Mouse (Mus musculus): ENCODE results near the gene Cd46. TPM values are rescaled to one million over a fixed set of nuclear protein-coding genes. Genes with fewer than 3 reads are reported as not detected.
A peak's percentile ranks its signal among the peaks of the same experiment; 100 is the strongest.

Cd46 gene
- 2.3 and 3.7 TPM in 2 replicates for total RNA-seq (2015)
- total RNA-seq (2017), result 0.70 and 0.98 TPM in 2 replicates

DNA sequence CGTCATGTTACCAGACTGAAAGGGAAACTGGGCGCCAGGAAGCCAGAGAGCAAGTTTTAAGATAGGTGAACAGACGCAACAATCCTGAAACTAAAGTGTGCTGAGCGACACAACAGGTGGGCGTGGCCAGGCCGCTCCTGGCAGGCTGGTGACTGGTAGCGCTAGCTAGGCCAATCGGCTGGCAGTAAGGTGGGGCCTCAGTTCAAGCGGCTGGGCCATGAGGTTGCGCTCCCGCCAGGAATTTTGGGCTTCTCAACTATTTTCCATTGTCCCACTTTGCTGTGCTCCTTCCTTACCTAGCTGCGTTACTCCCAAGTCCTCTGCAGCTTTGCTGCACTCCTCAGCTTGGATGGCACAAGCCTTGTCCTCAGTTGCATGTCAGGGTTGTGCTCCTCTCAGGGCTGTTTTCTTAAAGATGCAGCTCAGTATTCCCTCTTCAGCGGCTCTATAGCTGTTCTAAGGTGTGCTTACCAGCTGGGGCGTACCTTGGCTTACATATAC is at the start of gene Cd46:
TSS of gene Cd46 (minus strand) at position 30 of the 501 bp plus-strand sequence.
- peak; percentile 94 for ATAC-seq (ENCODE audit: poor library complexity, severe bottlenecking)

DNA sequence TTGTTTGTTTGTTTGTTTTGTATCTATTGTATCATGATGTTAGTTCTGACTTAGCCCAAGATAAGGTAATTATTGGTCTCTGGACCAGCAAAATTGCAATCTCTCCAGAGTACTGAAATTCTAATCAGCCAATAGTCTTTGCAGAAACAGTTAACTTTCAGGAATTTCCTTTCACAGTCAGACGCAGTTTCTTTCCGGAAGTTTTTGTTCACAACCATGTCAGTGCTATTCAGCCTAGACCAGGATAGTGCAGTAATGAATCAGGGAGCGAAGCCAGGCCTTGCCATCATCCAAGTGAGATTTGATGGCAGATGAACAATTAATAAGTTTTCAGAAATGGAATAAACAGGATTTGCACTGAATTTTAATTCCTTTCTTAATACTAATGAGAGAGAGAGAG is 40.0 kb upstream of the Cd46 start:
- ATAC-seq (ENCODE audit: poor library complexity, severe bottlenecking), result no peak

- ATAC-seq (ENCODE audit: poor library complexity, severe bottlenecking), result peak; percentile 4
Observed at GRCm38 (mm10) chr1:195131675-195132015, 39.6 kb upstream of the Cd46 start.

DNA sequence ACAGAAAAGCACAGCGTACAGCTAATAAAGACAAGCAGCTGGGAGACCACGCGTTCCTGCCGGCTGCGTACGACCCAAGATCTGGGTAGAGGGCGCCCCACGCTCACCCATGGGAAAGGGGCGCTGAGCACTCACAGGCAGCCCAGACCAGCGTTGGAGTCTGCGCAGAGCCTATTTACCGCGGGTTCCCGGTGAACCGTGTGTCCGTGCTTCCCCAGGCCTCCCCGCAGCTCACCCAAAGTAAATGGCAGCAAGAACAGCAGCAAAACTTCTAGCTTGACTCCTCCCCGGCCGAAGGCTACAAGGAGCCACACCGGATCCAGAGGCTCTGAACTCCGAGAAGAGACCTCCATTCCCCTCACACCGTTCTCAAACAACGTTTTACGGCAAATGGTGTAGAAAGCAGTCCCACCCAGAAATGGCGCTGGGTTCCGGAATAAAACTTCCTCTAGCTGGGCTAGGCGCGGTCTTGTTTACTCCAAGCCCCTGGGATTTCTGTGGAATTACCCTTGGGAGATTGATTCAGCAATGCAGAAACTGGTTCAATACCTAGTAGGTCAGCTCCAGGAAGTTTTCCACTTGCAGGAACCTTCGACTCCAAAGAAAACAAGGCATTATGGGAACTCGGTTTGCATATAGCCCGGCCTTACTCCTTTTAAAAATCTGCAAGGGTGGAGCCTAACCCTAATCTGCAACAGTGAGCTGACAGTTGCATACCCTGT is 39.1 kb upstream of the Cd46 start, which contains the start of gene Cr1l:
TSS of gene Cr1l (minus strand) at position 634 of the 722 bp plus-strand sequence.
- peak; percentile 87 for ATAC-seq (ENCODE audit: poor library complexity, severe bottlenecking)

DNA sequence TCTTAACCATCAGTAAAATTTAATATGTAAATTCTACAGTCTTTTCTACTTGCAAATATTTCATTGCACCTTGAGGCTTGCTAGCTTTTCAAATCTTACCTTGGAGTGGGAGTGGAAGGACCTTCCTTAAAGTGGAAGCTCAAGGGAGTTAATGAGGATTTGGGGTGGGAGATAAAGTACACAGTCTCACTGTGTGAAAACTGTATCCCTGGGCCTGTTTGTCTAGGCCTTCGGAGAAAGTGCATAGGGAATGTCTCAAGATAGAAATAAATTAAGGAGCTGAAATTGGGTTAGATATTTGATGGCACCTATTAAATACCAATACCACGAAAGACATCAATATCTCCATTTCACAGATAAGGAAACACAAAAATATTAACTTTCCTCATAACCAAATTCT is 38.4 kb upstream of the Cd46 start:
- peak; percentile 0; the same call in 1 of the 2 replicates for ATAC-seq (ENCODE audit: poor library complexity, severe bottlenecking)

DNA sequence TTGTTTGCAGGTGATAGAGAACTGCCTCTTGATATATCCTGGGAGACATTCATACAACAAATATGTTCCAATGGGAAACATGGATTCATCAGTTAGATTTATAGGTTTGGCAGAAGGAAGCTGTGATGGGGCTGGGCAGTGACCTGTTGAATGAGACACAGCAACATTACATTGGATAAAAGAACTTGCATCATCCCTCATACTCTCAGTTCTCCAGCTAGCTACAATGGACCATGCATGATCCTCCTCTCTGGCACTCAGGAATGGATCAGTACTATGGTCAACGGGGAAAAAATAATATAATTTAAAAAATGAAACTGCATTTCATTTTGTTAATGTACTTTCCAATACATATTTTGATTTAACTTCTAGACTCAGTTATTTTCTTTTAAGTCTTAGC is 37.8 kb upstream of the Cd46 start:
- no peak for ATAC-seq (ENCODE audit: poor library complexity, severe bottlenecking)

DNA sequence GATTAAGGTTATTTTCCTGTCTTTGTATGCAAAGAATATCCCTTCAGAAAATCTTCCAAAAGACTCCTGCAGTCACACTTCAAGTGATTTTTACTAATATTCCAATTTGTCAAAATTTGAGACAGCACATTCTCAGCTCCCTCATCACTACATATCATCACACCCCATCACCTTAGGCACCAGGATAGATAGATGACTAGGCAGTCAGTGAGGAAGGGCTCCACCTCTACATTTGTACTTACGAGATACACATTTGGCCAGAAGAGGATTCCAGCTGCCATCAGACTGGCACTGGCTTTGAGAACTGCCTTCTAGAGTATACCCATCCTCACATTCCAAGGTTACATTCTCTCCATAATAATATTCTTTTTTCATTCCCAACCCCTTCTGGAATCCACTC is 22.4 kb upstream of the Cd46 start:
- ATAC-seq (ENCODE audit: poor library complexity, severe bottlenecking), result no peak

DNA sequence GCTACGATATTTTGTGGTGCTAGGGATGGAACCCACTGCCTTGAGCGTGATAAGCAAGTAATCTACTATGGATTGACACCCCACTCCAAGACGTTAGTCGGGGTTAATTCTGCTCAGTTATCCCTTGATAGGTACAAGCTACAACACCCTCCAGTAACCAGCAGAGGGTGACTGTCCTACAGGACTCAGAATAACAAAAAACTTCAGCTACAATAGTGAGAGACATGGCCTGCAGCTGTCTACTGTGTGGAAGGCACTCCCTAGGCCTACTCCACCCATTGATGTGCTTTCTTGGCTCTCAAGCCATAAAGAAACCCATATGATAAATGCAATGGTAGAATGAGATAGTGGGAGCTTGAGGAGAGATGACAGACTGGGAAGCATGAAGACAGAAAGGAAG is 21.6 kb upstream of the Cd46 start:
- peak; percentile 69 for ATAC-seq (ENCODE audit: poor library complexity, severe bottlenecking)

- ATAC-seq (ENCODE audit: poor library complexity, severe bottlenecking), result no peak
Observed at GRCm38 (mm10) chr1:195100693-195101092, 8.6 kb upstream of the Cd46 start.

DNA sequence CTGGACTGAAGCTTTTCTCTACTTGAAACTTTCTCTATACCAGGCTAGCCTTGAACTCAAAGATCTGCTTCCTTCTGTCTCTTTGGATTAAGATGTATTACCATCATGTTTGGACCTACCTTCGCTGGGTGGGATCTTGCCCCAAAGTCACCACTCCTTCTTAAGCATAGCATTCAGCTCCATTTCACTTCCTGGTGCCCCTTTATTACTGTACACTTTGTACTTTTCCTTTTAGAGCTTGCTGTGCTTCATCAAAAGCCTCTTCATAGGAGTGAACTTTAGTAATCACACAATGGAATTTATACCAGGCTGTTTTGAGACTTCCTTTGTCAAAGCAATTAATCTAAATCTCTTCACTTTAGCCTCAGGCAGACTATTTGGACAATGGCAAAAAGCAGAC is 6.0 kb upstream of the Cd46 start:
- no peak for ATAC-seq (ENCODE audit: poor library complexity, severe bottlenecking)

GRCm38 (mm10) chr1:195091699-195092219 is 290 bp downstream of the Cd46 start:
- ATAC-seq (ENCODE audit: poor library complexity, severe bottlenecking), result peak; percentile 80

GRCm38 (mm10) chr1:195082142-195082541 is 9.9 kb downstream of the Cd46 start:
- no peak for ATAC-seq (ENCODE audit: poor library complexity, severe bottlenecking)

GRCm38 (mm10) chr1:195040437-195040836 is 51.6 kb downstream of the Cd46 start:
- ATAC-seq (ENCODE audit: poor library complexity, severe bottlenecking), result peak; percentile 96

- ATAC-seq (ENCODE audit: poor library complexity, severe bottlenecking), result no peak
Observed at GRCm38 (mm10) chr1:195038386-195038785, 53.7 kb downstream of the Cd46 start.

DNA sequence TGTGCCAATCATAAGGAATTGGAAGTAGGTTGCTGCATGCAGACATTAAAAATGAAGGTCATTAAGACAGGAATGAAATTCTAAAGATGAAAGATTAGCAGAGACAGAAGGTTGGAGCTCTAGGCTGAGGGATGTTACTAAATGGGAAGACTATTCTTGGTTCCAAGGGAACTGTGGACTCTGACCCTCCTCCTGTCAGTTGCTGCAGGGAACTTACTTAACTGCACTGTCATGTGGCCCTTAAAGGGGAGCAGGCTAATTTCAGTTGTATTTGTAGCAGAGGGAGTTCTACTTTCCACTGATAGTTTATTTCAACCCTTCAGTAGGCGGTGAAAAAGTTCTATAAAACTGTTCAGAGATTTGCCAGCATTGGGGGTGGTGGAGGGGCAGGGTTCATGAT is 54.1 kb downstream of the Cd46 start:
- no peak for ATAC-seq (ENCODE audit: poor library complexity, severe bottlenecking)

DNA sequence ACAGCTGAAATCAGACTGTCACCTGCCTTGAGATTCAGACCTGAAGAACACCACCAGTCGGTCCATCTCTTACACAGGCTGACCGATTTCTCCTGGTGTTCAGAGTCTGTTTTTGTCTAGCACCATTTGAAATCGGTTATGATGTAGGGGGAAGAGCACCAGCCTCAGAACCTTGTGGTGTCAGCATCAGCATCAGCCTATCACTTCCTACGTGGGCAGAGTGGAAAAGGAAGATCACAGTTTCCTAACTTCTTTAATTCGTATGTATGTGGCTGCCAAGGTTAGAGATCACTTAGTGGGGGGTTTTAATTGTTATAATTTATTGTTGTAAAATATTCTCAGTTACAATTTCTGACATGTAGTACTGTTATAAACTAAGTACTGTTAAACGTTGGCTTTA is 54.6 kb downstream of the Cd46 start:
- no peak for ATAC-seq (ENCODE audit: poor library complexity, severe bottlenecking)

DNA sequence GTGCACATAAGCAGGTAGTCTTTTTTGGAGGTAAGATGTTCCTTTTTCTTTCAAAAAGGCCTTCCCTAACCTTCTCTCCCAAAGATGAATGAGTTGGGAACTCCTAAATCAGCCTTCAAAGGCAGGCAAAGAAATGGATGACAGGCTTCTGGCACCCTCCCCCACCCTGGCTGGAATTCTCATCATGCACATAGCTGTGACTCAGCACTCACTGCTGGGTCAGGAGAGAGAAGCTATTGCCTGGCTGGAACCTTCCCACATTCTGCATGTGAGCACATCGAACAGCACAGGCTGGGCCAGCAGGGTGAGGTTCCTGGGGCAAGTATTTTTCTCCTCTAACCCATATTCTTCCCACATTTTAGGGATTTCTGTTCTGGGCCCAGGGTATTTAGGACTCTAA is 58.1 kb downstream of the Cd46 start:
- ATAC-seq (ENCODE audit: poor library complexity, severe bottlenecking), result no peak

GRCm38 (mm10) chr1:195032738-195033137 is 59.3 kb downstream of the Cd46 start:
- no peak for ATAC-seq (ENCODE audit: poor library complexity, severe bottlenecking)

GRCm38 (mm10) chr1:195031786-195032185 is 60.3 kb downstream of the Cd46 start:
- no peak for ATAC-seq (ENCODE audit: poor library complexity, severe bottlenecking)

DNA sequence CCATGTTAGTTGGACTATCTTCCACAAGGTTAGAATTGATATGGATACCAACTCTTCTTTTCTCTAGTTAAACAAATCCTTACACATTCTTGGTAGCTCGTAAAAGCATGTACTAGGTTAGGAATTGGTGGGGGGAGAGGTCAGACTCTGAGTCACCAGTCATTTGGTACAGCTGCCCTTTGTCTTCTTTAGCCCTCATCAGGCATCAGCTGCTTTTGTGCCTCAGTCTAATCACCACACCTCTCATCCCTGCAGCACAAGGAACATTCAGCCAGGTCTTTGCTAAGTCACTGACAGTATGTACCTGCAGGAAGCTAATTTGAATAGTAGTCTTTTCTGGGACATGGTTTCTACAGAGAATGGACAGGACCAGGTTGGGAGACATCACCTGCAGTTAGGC is 64.5 kb downstream of the Cd46 start:
- ATAC-seq (ENCODE audit: poor library complexity, severe bottlenecking), result no peak

GRCm38 (mm10) chr1:195023848-195024247 is 68.2 kb downstream of the Cd46 start:
- 0 out of 2 replicates have a peak, but pooled peaks have one; percentile 1 for ATAC-seq (ENCODE audit: poor library complexity, severe bottlenecking)

- ATAC-seq (ENCODE audit: poor library complexity, severe bottlenecking), result no peak
Observed at GRCm38 (mm10) chr1:195021831-195022230, 70.2 kb downstream of the Cd46 start.
